Mouse (Mus musculus) liver, embryonic 14.5 days (tissue): ENCODE results near the gene Sema7a.

Source experiments
- CTCF ChIP-seq: IDR thresholded peaks from 2 replicates; pipeline ENCODE4 v1.5.1; 2016; ENCODE audit warnings: antibody characterized with exemption, low read depth, control low read depth
- EP300 ChIP-seq: IDR thresholded peaks from 2 replicates; pipeline ENCODE4 v1.6.1; 2016; ENCODE audit warnings: antibody characterized with exemption, low read depth

DNA sequence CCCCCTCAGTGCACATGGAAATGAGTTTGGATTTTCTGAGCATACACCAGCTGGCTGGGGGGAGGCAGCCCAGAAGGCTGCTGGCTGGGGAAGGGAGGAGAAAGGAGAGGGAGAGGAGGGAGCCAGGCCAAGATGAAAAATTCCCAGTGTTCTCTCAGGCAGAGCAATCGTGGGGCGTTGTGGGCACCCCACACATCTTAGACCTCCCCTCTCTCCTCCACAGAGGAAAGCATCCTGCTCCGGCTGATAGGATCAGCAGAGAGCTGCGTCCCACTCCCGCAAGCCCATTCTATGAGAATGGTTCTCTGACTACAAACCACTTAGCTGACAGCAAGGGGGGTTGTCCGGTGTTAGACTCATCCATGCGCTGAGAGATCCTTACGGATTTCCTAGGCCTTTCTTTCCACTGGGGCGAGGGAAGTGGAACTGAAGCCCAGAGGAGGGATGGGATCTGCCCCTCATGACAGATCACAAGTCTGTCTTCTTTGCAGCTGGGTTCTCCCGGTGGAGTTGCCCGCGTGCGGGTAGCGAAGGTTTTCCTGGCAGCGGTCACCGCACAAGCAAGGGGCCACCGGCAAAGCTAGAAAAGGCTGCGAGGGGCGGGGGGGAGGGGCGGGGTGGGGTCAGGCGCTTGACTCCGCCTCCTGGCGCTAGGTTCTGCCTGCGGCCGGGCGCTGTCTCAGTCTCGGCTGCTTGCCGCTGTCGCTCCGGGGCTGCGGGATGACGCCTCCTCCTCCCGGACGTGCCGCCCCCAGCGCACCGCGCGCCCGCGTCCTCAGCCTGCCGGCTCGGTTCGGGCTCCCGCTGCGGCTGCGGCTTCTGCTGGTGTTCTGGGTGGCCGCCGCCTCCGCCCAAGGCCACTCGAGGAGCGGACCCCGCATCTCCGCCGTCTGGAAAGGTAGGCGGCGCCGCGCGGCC is at the start of gene Sema7a:
- TF ChIP-seq CTCF (no peak), EP300 (no peak)
